Mouse (Mus musculus) testis, adult 2 months (tissue): ENCODE data around the gene Phip. TPM values are rescaled to one million over a fixed set of nuclear protein-coding genes. Genes with fewer than 3 reads are reported as not detected.

Experiments
- H3K27ac ChIP-seq: fragments of 200-500 bp; 2 replicates; pipeline ENCODE4 v1.5.1; 2012; ENCODE audit warnings: low read depth, low read length; ENCODE audit not compliant: control insufficient read depth, insufficient read depth
- H3K27me3 ChIP-seq: fragments of 200-500 bp; 2 replicates; pipeline ENCODE4 v1.6.1; 2012; ENCODE audit warnings: mild to moderate bottlenecking, low read length, moderate library complexity; ENCODE audit not compliant: control insufficient read depth, insufficient read depth
- H3K36me3 ChIP-seq: fragments of 200-500 bp; 2 replicates; pipeline ENCODE4 v1.6.1; 2012; ENCODE audit warnings: mild to moderate bottlenecking, low read length; ENCODE audit not compliant: control insufficient read depth, insufficient read depth
- H3K4me1 ChIP-seq: fragments of 200-500 bp; 2 replicates; pipeline ENCODE4 v1.6.1; 2012; ENCODE audit warnings: low read length; ENCODE audit not compliant: control insufficient read depth, insufficient read depth
- H3K4me3 ChIP-seq: fragments of 200-500 bp; 2 replicates; pipeline ENCODE4 v1.5.1; 2012; ENCODE audit warnings: low read depth, mild to moderate bottlenecking, low read length, moderate library complexity, mixed read lengths; ENCODE audit not compliant: control insufficient read depth
- CTCF ChIP-seq: fragments of 200-500 bp; IDR thresholded peaks from 2 replicates; pipeline ENCODE4 v1.5.1; 2012; ENCODE audit warnings: low read depth, mild to moderate bottlenecking, inconsistent platforms, low read length, moderate library complexity; ENCODE audit not compliant: control insufficient read depth, insufficient read depth, insufficient replicate concordance
- POLR2A ChIP-seq: fragments of 200-500 bp; IDR thresholded peaks from 2 replicates; pipeline ENCODE4 v1.6.1; 2012; ENCODE audit warnings: low read depth, mild to moderate bottlenecking, inconsistent platforms, low read length, moderate library complexity; ENCODE audit not compliant: control insufficient read depth
- polyA plus RNA-seq: library from polyadenylated mRNA; depleted of rRNA; stranded (reverse); fragments of >200 nt; gene quantifications from 2 replicates; pipeline ENCODE4 v1.2.3, GENCODE M21; 2012; rRNA removed

The Phip gene
- polyA plus RNA-seq, 1 experiment: 2.2 TPM

- H3K36me3 ChIP-seq: no peaks in the 10 kb centered on the region
- TF ChIP-seq CTCF (no peak), POLR2A (no peak)
- H3K27ac ChIP-seq: no peak overlapping the region
- H3K4me3 ChIP-seq: no peak overlapping the region
- no peaks in the 10 kb centered on the region for H3K27me3 ChIP-seq
- no peaks in the 10 kb centered on the region; the same call in 1 of the 2 replicates for H3K4me1 ChIP-seq
Measured at GRCm38 (mm10) chr9:82854040-82854439, 121.3 kb downstream of the Phip start.

GRCm38 (mm10) chr9:82842671-82843070 lies 132.6 kb downstream of the Phip start:
- TF ChIP-seq CTCF (no peak), POLR2A (no peak)
- no peak overlapping the region for H3K27ac ChIP-seq
- H3K36me3 ChIP-seq: no peaks in the 10 kb centered on the region

GRCm38 (mm10) chr9:82835921-82836320 lies 139.4 kb downstream of the Phip start:
- Histone ChIP-seq H3K4me1 (no peaks in the 10 kb centered on the region), H3K27ac (no peak overlapping the region), H3K36me3 (no peaks in the 10 kb centered on the region), H3K4me3 (no peak overlapping the region), H3K27me3 (no peaks in the 10 kb centered on the region)
- TF ChIP-seq POLR2A: no peak

More at GRCm38 (mm10) chr9:82842671-82843070, 132.6 kb downstream of the Phip start:
- Histone ChIP-seq H3K4me1 (no peaks in the 10 kb centered on the region), H3K27me3 (no peaks in the 10 kb centered on the region), H3K4me3 (no peak overlapping the region)

GRCm38 (mm10) chr9:82831891-82832290 lies 143.4 kb downstream of the Phip start:
- Histone ChIP-seq H3K27me3 (no peaks in the 10 kb centered on the region), H3K27ac (no peak overlapping the region), H3K4me1 (peaks cover 3% of the 10 kb centered on the region), H3K36me3 (no peaks in the 10 kb centered on the region), H3K4me3 (no peak overlapping the region; the same call in 1 of the 2 replicates)
- no peak for TF ChIP-seq CTCF
- no peak for TF ChIP-seq POLR2A

- peaks cover 3% of the 10 kb centered on the region for H3K4me1 ChIP-seq
- no peaks in the 10 kb centered on the region for H3K36me3 ChIP-seq
- TF ChIP-seq CTCF (no peak), POLR2A (peak; percentile 77)
- no peaks in the 10 kb centered on the region for H3K27me3 ChIP-seq
- peak overlapping the region; percentile 86 for H3K27ac ChIP-seq
- H3K4me3 ChIP-seq: peak overlapping the region; percentile 94
Measured at GRCm38 (mm10) chr9:82829693-82830430, 145.5 kb downstream of the Phip start.

- peak within 1 kb of the TSS; percentile 94 for H3K4me3 ChIP-seq
- no peaks in the 10 kb centered on the region for H3K36me3 ChIP-seq
- peak within 1 kb of the TSS; percentile 86 for H3K27ac ChIP-seq
- peaks cover 3% of the 10 kb centered on the region for H3K4me1 ChIP-seq
- H3K27me3 ChIP-seq: no peaks in the 10 kb centered on the region
- TF ChIP-seq POLR2A (no peak), CTCF (no peak)
Measured at GRCm38 (mm10) chr9:82829007-82829689, 146.2 kb downstream of the Phip start, which contains the start of gene Irak1bp1. TSS of gene Irak1bp1 (plus strand) at chr9:82829540.

- Histone ChIP-seq H3K4me3 (no peak overlapping the region), H3K27ac (no peak overlapping the region), H3K27me3 (no peaks in the 10 kb centered on the region), H3K36me3 (no peaks in the 10 kb centered on the region), H3K4me1 (peaks cover 3% of the 10 kb centered on the region)
- TF ChIP-seq CTCF: peak; percentile 29; the same call in 1 of the 2 replicates
- TF ChIP-seq POLR2A: no peak
Measured at GRCm38 (mm10) chr9:82826426-82826825, 148.9 kb downstream of the Phip start.

Other genes starting within 250 kb of the Phip start
- 28.3 and 38.4 TPM in 2 replicates for gene Irak1bp1, start 146.0 kb downstream of the Phip start, polyA plus RNA-seq
- gene Hmgn3, start 171.2 kb upstream of the Phip start, polyA plus RNA-seq: 5.5 and 8.0 TPM in 2 replicates